Mouse (Mus musculus) kidney, adult 2 months (tissue): ENCODE results near the gene Galnt6. TPM values are rescaled to one million over a fixed set of nuclear protein-coding genes. Genes with fewer than 3 reads are reported as not detected.
A peak's percentile ranks its signal among the peaks of the same experiment; 100 is the strongest.

Source experiments
- DNase-seq: peaks from one replicate; pipeline ENCODE4 v3.0.0; 2021
- H3K27ac ChIP-seq: fragments of 200-500 bp; 2 replicates; pipeline ENCODE4 v1.5.1; 2012; ENCODE audit warnings: low read depth, low read length, control low read depth, inconsistent platforms; ENCODE audit not compliant: insufficient read depth
- H3K27me3 ChIP-seq: fragments of 200-500 bp; replicated peaks from 2 replicates; pipeline ENCODE4 v1.6.1; 2012; ENCODE audit warnings: mild to moderate bottlenecking, moderate library complexity, low read length, inconsistent platforms; ENCODE audit not compliant: control insufficient read depth, insufficient read depth
- H3K36me3 ChIP-seq: fragments of 200-500 bp; 2 replicates; pipeline ENCODE4 v1.6.1; 2012; ENCODE audit warnings: mild to moderate bottlenecking, moderate library complexity, low read length, inconsistent platforms; ENCODE audit not compliant: control insufficient read depth, insufficient read depth
- H3K4me1 ChIP-seq: fragments of 200-500 bp; 2 replicates; pipeline ENCODE4 v1.6.1; 2011; ENCODE audit warnings: low read length; ENCODE audit not compliant: control insufficient read depth, insufficient read depth
- H3K4me3 ChIP-seq: fragments of 200-500 bp; 2 replicates; pipeline ENCODE4 v1.5.1; 2011; ENCODE audit warnings: mild to moderate bottlenecking, low read depth, low read length, control low read depth; ENCODE audit not compliant: insufficient read depth
- CTCF ChIP-seq: fragments of 200-500 bp; conservative IDR thresholded peaks from 2 replicates; pipeline ENCODE4 v1.5.1; 2011; ENCODE audit warnings: low read depth, mild to moderate bottlenecking, control low read depth, low read length, moderate library complexity, mixed read lengths; ENCODE audit not compliant: insufficient read depth, insufficient read length
- POLR2A ChIP-seq: fragments of 200-500 bp; IDR thresholded peaks from one replicate; pipeline ENCODE4 v1.6.1; 2011; ENCODE audit warnings: low read depth, low read length, control low read depth
- WGBS: fragments of 180-500 bp; shearing (Covaris S2); methylation state at CpG from one replicate; pipeline ENCODE4 v1.1.7; 2018; 5-methylcytosine and 5-hydroxymethylcytosine counted together
- polyA plus RNA-seq: library from polyadenylated mRNA; depleted of rRNA; stranded (reverse); fragments of >200 nt; gene quantifications from 2 replicates; pipeline ENCODE4 v1.2.3, GENCODE M21; 2012

Galnt6 gene
- polyA plus RNA-seq, 1 experiment = 1.2 TPM

GRCm38 (mm10) chr15:100699386-100699785 lies 29.8 kb downstream of the Galnt6 start:
- TF ChIP-seq CTCF = no peak
- TF ChIP-seq POLR2A = no peak
- no peak overlapping the region for H3K27ac ChIP-seq
- no peaks in the 10 kb centered on the region for H3K27me3 ChIP-seq
- H3K4me3 ChIP-seq = no peak overlapping the region
- WGBS = 67% methylated on average over 6 of the region's 6 CpGs
- H3K36me3 ChIP-seq = no peaks in the 10 kb centered on the region
- DNase-seq = no peak
- no peaks in the 10 kb centered on the region for H3K4me1 ChIP-seq

- Histone ChIP-seq H3K36me3 (no peaks in the 10 kb centered on the region), H3K27ac (no peak overlapping the region), H3K27me3 (no peaks in the 10 kb centered on the region), H3K4me3 (no peak overlapping the region), H3K4me1 (no peaks in the 10 kb centered on the region)
- no peak for TF ChIP-seq POLR2A
- TF ChIP-seq CTCF = no peak
- DNase-seq = peak; percentile 55
- 44% methylated on average over 10 of the region's 10 CpGs for WGBS
These were observed 31.1 kb downstream of the Galnt6 start for GRCm38 (mm10) chr15:100698078-100698477.

- no peaks in the 10 kb centered on the region for H3K4me1 ChIP-seq
- WGBS = 93% methylated on average over 9 of the region's 9 CpGs
- no peak for DNase-seq
- H3K36me3 ChIP-seq = no peaks in the 10 kb centered on the region
- TF ChIP-seq CTCF (no peak), POLR2A (no peak)
- H3K4me3 ChIP-seq = no peak overlapping the region
- H3K27me3 ChIP-seq = no peaks in the 10 kb centered on the region
- H3K27ac ChIP-seq = no peak overlapping the region
These were observed 34.8 kb downstream of the Galnt6 start for GRCm38 (mm10) chr15:100694406-100694805.

- Histone ChIP-seq H3K27ac (no peak overlapping the region), H3K36me3 (no peaks in the 10 kb centered on the region), H3K4me3 (no peak overlapping the region), H3K27me3 (no peaks in the 10 kb centered on the region), H3K4me1 (no peaks in the 10 kb centered on the region)
- TF ChIP-seq CTCF = no peak
- no peak for TF ChIP-seq POLR2A
- WGBS = 74% methylated on average over 3 of the region's 3 CpGs
- no peak for DNase-seq
These were observed 37.2 kb downstream of the Galnt6 start for GRCm38 (mm10) chr15:100691990-100692389.

GRCm38 (mm10) chr15:100687430-100687971 lies 41.7 kb downstream of the Galnt6 start, which contains the start of gene Cela1:
TSS of gene Cela1 (minus strand) at chr15:100687921.
- H3K27ac ChIP-seq = no peak within 1 kb of the TSS
- 0 out of 2 replicates have a peak, but pooled peaks cover under 1% of the 10 kb centered on the region for H3K4me1 ChIP-seq
- H3K4me3 ChIP-seq = no peak within 1 kb of the TSS
- TF ChIP-seq CTCF (no peak), POLR2A (no peak)
- DNase-seq = no peak
- H3K27me3 ChIP-seq = no peaks in the 10 kb centered on the region
- 71% methylated on average over 8 of the region's 8 CpGs for WGBS
- no peaks in the 10 kb centered on the region for H3K36me3 ChIP-seq

- TF ChIP-seq CTCF = no peak
- no peak for TF ChIP-seq POLR2A
- no peaks in the 10 kb centered on the region for H3K27me3 ChIP-seq
- WGBS = 26% methylated on average over 12 of the region's 12 CpGs
- peaks cover 4% of the 10 kb centered on the region; the same call in 1 of the 2 replicates for H3K4me1 ChIP-seq
- DNase-seq = no peak
- no peak overlapping the region for H3K27ac ChIP-seq
- no peak overlapping the region for H3K4me3 ChIP-seq
- no peaks in the 10 kb centered on the region for H3K36me3 ChIP-seq
These were observed 42.2 kb downstream of the Galnt6 start for GRCm38 (mm10) chr15:100686989-100687388.

GRCm38 (mm10) chr15:100686434-100686833 lies 42.7 kb downstream of the Galnt6 start:
- Histone ChIP-seq H3K4me1 (peaks cover 4% of the 10 kb centered on the region; the same call in 1 of the 2 replicates), H3K36me3 (no peaks in the 10 kb centered on the region), H3K4me3 (no peak overlapping the region), H3K27ac (no peak overlapping the region), H3K27me3 (no peaks in the 10 kb centered on the region)
- 80% methylated on average over 6 of the region's 6 CpGs for WGBS
- TF ChIP-seq POLR2A = no peak
- TF ChIP-seq CTCF = no peak
- no peak for DNase-seq

- no peaks in the 10 kb centered on the region for H3K36me3 ChIP-seq
- no peak overlapping the region for H3K4me3 ChIP-seq
- H3K27me3 ChIP-seq = no peaks in the 10 kb centered on the region
- DNase-seq = no peak
- no peak for TF ChIP-seq POLR2A
- no peak for TF ChIP-seq CTCF
- H3K27ac ChIP-seq = no peak overlapping the region
- 94% methylated on average over 8 of the region's 8 CpGs for WGBS
- peaks cover 4% of the 10 kb centered on the region; the same call in 1 of the 2 replicates for H3K4me1 ChIP-seq
These were observed 43.3 kb downstream of the Galnt6 start for GRCm38 (mm10) chr15:100685849-100686248.
